ENCODE assay signal across 29 mouse cellular contexts in the genomic region with DNA sequence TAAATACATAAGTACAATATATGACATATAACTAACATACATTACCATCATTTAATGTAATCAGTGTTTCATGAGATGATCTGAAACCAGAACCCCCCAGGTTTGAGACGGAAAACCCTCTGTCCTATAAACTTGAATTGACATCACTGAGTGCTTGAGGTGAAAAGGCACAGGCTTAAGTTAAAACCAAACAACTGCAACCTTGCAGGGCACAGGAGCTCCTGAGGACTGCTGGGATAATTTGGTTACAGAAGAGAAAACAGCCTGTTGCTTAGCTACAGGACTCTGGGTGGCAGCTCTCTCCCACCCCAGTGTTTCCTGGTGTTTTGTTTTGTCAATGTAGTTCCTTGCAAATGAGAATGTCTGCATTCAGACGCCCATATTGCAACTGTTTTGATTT.
DNase-seq lines count a peak whose midpoint lies in the region; ATAC-seq and TF ChIP-seq lines count a peak whose summit lies in the region.
"Had no signal": no experiment of that assay in that cellular context is flagged by ENCODE, and none has a peak within 500 bp of the region (broad histone marks: within the 10 kb centered on the region; RNA-seq: fewer than 3 reads in every experiment).

No protein-coding gene starts in this region.

- no peak for TF ChIP-seq POLR2A in brain, embryonic 14.5 days (IDR thresholded peaks at IDR 0.05; ENCODE audit: borderline replicate concordance, extremely low read depth, insufficient read depth, insufficient read length, poor library complexity, severe bottlenecking)

- no peaks in the 10 kb centered on the region for H3K36me3 ChIP-seq in heart, embryonic 12.5 days
- H3K36me3 ChIP-seq: embryonic facial prominence, embryonic 13.5 days; forebrain, embryonic 10.5 days; forebrain, embryonic 15.5 days; heart, embryonic 13.5 days; kidney, embryonic 15.5 days; limb, embryonic 12.5 days; liver, embryonic 15.5 days; neural tube, embryonic 15.5 days had no signal

- no peak overlapping the region for H3K4me3 ChIP-seq in heart, embryonic 12.5 days
- H3K4me3 ChIP-seq: embryonic facial prominence, embryonic 13.5 days; forebrain, embryonic 10.5 days; forebrain, embryonic 15.5 days; heart, adult 2 months; heart, embryonic 13.5 days; kidney, embryonic 15.5 days; left cerebral cortex, adult 2 months; limb, embryonic 12.5 days; liver, embryonic 15.5 days; neural tube, embryonic 15.5 days had no signal

- no peak overlapping the region for H3K27ac ChIP-seq in heart, embryonic 12.5 days (ENCODE audit: poor library complexity, severe bottlenecking)
- H3K27ac ChIP-seq: embryonic facial prominence, embryonic 13.5 days; forebrain, embryonic 10.5 days; forebrain, embryonic 15.5 days; heart, adult 2 months; heart, embryonic 13.5 days; hindbrain, embryonic 14.5 days; kidney, embryonic 15.5 days; left cerebral cortex, adult 2 months; limb, embryonic 12.5 days; liver, embryonic 15.5 days; neural tube, embryonic 15.5 days had no signal

- H3K4me2 ChIP-seq in heart, embryonic 12.5 days = no peak overlapping the region
- H3K4me2 ChIP-seq: embryonic facial prominence, embryonic 13.5 days; forebrain, embryonic 15.5 days; heart, embryonic 13.5 days; hindbrain, embryonic 14.5 days; kidney, embryonic 15.5 days; limb, embryonic 12.5 days; liver, embryonic 15.5 days; lung, embryonic 14.5 days; neural tube, embryonic 15.5 days had no signal

- no peaks in the 10 kb centered on the region for H3K27me3 ChIP-seq in heart, embryonic 12.5 days (replicated peaks)
- H3K27me3 ChIP-seq: embryonic facial prominence, embryonic 13.5 days; forebrain, embryonic 15.5 days; heart, embryonic 13.5 days; kidney, embryonic 15.5 days; limb, embryonic 12.5 days; liver, embryonic 15.5 days; neural tube, embryonic 15.5 days had no signal

- 0 out of 2 replicates have a peak, but pooled peaks cover 5% of the 10 kb centered on the region for H3K9me3 ChIP-seq in heart, embryonic 12.5 days (replicated peaks)
- H3K9me3 ChIP-seq: embryonic facial prominence, embryonic 13.5 days; forebrain, embryonic 10.5 days; forebrain, embryonic 15.5 days; heart, embryonic 13.5 days; kidney, embryonic 15.5 days; limb, embryonic 12.5 days; liver, embryonic 15.5 days; neural tube, embryonic 15.5 days had no signal

- WGBS in heart, embryonic 12.5 days = 41% methylated on average over 2 of the region's 2 CpGs

- no peaks in the 10 kb centered on the region for H3K4me1 ChIP-seq in heart, embryonic 12.5 days (replicated peaks)
- H3K4me1 ChIP-seq: embryonic facial prominence, embryonic 13.5 days; forebrain, embryonic 10.5 days; forebrain, embryonic 15.5 days; heart, embryonic 13.5 days; kidney, embryonic 15.5 days; limb, embryonic 12.5 days; liver, embryonic 15.5 days; neural tube, embryonic 15.5 days had no signal

- no peak for TF ChIP-seq CTCF in brain, embryonic 14.5 days (IDR thresholded peaks at IDR 0.05; ENCODE audit: borderline replicate concordance, extremely low read depth, insufficient read depth, insufficient read length)

- DNase-seq in cerebellum, adult 9-10 months = peak; percentile 50
- no peak for DNase-seq in cerebellum, adult 11 months
- peak; percentile 34 to 68 for DNase-seq in layer of hippocampus, adult 18-20 months (ENCODE audit: low spot score in 2 of 2)
- no peak for DNase-seq in layer of hippocampus, adult 9-10 months (ENCODE audit: low spot score)
- DNase-seq in MN1 (ENCODE audit: low spot score) = peak; percentile 27
- DNase-seq in brain, embryonic 14.5 days (ENCODE audit: low read depth) = peak; percentile 44
- DNase-seq: adrenal gland, adult 2 months; adrenal gland, postnatal 36 days; heart, adult 2 months; heart, postnatal 10 days; kidney, adult 18-20 months; kidney, postnatal 25 days; lung, embryonic 14.5 days; lung, postnatal 14 days; midbrain, embryonic 14.5 days; spleen, adult 18-20 months; thymus, postnatal 25 days had no signal

- ATAC-seq in heart, embryonic 12.5 days (ENCODE audit: insufficient number of reproducible peaks, low FRiP score) = no peak
- ATAC-seq: activated CD4-positive, CD25-positive, alpha-beta regulatory T cell, adult 4 months; forebrain, embryonic 15.5 days had no signal

- no peak overlapping the region for H3K9ac ChIP-seq in heart, embryonic 12.5 days
- H3K9ac ChIP-seq: embryonic facial prominence, embryonic 13.5 days; forebrain, embryonic 15.5 days; heart, embryonic 13.5 days; hindbrain, embryonic 14.5 days; kidney, embryonic 15.5 days; limb, embryonic 12.5 days; liver, embryonic 15.5 days; lung, embryonic 14.5 days; neural tube, embryonic 15.5 days had no signal

Comparison
In these comparisons a context has a peak if more than half of its experiments do, and no peak if none do; other contexts are left out.
1. DNase-seq: peak in cerebellum, adult 9-10 months (single experiment), layer of hippocampus, adult 18-20 months (2 of 2), MN1 (single experiment) and brain, embryonic 14.5 days (single experiment); none in cerebellum, adult 11 months (single experiment) and layer of hippocampus, adult 9-10 months (single experiment).